Mouse (Mus musculus) heart, embryonic 15.5 days (tissue): ENCODE results near the gene Rgs7. TPM values are rescaled to one million over a fixed set of nuclear protein-coding genes. Genes with fewer than 3 reads are reported as not detected.

Source experiments
- ATAC-seq: fragments of 200-750 bp; cut with Nextera tagmentation; replicated peaks from 2 replicates; pipeline ENCODE4 v1.8.0; 2017; ENCODE audit warnings: low read depth, moderate TSS enrichment; ENCODE audit not compliant: insufficient number of reproducible peaks, insufficient read depth, low FRiP score
- H3K27ac ChIP-seq: fragments of 300-500 bp; sonication (generic); 2 replicates; pipeline ENCODE4 v1.5.1; 2015; ENCODE audit warnings: mild to moderate bottlenecking, inconsistent platforms
- H3K27me3 ChIP-seq: fragments of 300-500 bp; sonication (generic); 2 replicates; pipeline ENCODE4 v1.6.1; 2015; ENCODE audit warnings: inconsistent platforms
- H3K36me3 ChIP-seq: fragments of 300-500 bp; sonication (generic); 2 replicates; pipeline ENCODE4 v1.6.1; 2015; ENCODE audit warnings: mild to moderate bottlenecking, inconsistent platforms
- H3K4me1 ChIP-seq: fragments of 300-500 bp; sonication (generic); replicated peaks from 2 replicates; pipeline ENCODE4 v1.6.1; 2015; ENCODE audit warnings: inconsistent platforms
- H3K4me2 ChIP-seq: fragments of 300-500 bp; sonication (generic); 2 replicates; pipeline ENCODE4 v1.6.1; 2015; ENCODE audit warnings: inconsistent platforms, mild to moderate bottlenecking, moderate library complexity
- H3K4me3 ChIP-seq: fragments of 300-500 bp; sonication (generic); 2 replicates; pipeline ENCODE4 v1.5.1; 2015; ENCODE audit warnings: mild to moderate bottlenecking, inconsistent platforms
- H3K9ac ChIP-seq: fragments of 300-500 bp; sonication (generic); 2 replicates; pipeline ENCODE4 v1.6.1; 2015; ENCODE audit warnings: mild to moderate bottlenecking, inconsistent platforms
- H3K9me3 ChIP-seq: fragments of 300-500 bp; sonication (generic); replicated peaks from 2 replicates; pipeline ENCODE4 v1.6.1; 2016; ENCODE audit warnings: inconsistent platforms
- WGBS: fragments of 180-500 bp; shearing (Covaris S2); methylation state at CpG from one replicate; pipeline ENCODE4 v1.1.7; 2015; ENCODE audit warnings: mixed read lengths; 5-methylcytosine and 5-hydroxymethylcytosine counted together
- polyA plus RNA-seq: library from polyadenylated mRNA; unstranded; fragments of >200 nt; fragmentation: Nextera tagmentation; extraction: Ambion mirVana; gene quantifications from 2 replicates; pipeline ENCODE4 v1.2.1, GENCODE M21; 2015

The Rgs7 gene
- polyA plus RNA-seq, 1 experiment from 2014 or later: 0.57 TPM

DNA sequence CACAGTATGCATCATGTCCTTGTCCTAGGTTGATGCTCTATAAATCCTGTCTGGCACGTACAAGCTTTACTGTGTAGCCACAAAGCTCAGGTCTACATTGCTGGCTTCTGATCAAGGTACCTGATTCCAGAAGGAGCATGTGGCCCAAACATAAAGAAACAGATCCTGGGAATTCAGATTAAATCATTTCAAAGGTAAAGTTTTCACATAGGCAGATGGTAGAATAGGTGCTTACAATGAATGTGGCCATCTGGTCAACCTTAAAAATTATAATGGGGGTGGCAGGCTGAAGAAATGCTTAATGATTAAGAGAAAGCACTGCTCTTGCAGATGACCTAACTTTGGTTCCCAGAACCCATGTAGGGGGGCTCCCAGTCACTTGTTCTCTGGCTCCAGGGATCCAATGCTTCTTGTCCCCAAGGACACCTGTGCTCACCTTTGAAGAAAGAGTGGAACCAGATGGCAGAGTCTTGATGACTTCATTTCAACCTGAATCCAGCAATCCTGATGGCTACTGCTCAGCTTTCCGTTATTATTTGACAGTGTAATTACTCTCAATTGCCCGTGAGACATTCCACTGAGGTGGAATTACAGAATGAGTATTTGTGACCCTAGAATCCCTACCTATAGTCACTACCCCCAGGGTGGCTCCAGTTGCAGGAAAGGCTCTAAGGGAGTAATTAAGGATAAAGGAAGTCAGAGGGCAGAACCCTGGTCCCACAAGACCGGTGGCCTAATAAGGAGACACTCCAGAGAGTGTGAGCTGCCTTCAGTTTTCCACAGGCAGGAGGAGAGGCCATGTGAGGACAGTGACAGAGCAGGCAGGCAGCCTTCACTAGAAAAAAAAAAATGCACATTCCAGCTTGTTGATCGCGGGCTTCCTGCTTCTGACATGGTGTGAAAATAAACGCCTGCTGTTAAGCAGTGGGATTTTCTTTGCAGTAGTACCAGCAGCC, 132.6 kb downstream of the Rgs7 start:
- 33% methylated on average over 7 of the region's 7 CpGs for WGBS
- no peak overlapping the region for H3K4me3 ChIP-seq
- no peaks in the 10 kb centered on the region for H3K36me3 ChIP-seq
- no peak overlapping the region for H3K27ac ChIP-seq
- H3K9ac ChIP-seq: no peak overlapping the region
- H3K27me3 ChIP-seq: no peaks in the 10 kb centered on the region
- no peak overlapping the region for H3K4me2 ChIP-seq
- peaks cover 6% of the 10 kb centered on the region; the same call in 1 of the 2 replicates for H3K4me1 ChIP-seq
- no peak; the same call in 1 of the 2 replicates for ATAC-seq
- no peaks in the 10 kb centered on the region for H3K9me3 ChIP-seq

DNA sequence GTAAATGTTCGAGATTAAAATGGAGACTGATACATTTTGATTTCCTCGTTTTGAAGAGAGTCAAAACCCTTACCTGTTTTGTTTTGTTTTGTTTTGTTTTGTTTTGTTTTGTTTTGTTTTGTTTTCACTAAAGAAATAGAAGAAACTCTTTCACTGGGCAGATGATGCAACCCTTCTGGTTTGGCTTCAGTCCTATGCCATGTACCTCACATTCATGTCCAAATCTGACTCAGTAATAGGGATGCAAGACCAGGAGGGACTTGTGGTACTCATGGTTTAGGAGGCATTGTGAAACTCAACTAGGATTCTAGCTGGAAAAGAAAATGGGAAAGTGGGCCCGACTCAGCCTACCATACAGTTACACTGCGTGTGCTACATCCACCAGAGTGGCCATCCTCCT, 139.4 kb downstream of the Rgs7 start:
- H3K4me2 ChIP-seq: no peak overlapping the region
- no peaks in the 10 kb centered on the region for H3K27me3 ChIP-seq
- no peak overlapping the region for H3K27ac ChIP-seq
- ATAC-seq: no peak
- no peaks in the 10 kb centered on the region for H3K36me3 ChIP-seq
- no peak overlapping the region for H3K4me3 ChIP-seq
- no peak overlapping the region for H3K9ac ChIP-seq
- no peaks in the 10 kb centered on the region for H3K4me1 ChIP-seq
- 77% methylated on average over 4 of the region's 4 CpGs for WGBS
- H3K9me3 ChIP-seq: no peaks in the 10 kb centered on the region

DNA sequence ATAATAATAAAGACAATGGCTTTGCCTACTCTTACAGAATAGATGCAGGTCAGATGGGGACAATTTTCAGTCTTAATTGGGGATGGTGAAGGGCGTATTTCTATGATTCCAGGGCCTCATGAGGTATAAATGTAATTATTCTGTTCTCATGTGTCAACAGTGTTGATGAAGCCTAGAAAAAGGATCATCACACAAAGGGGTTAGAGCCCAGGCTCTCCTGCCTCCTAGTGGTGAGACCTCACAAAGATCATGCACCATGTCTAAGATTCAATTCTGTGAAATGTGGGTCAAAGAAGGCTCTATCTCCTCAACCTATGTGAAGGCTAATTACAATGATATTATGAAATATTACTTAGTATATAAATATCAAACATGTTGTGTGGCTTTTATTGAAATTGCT, 146.1 kb downstream of the Rgs7 start:
- no peak overlapping the region for H3K4me2 ChIP-seq
- no peak overlapping the region for H3K27ac ChIP-seq
- H3K36me3 ChIP-seq: no peaks in the 10 kb centered on the region
- H3K9me3 ChIP-seq: no peaks in the 10 kb centered on the region
- H3K27me3 ChIP-seq: no peaks in the 10 kb centered on the region
- no peak overlapping the region for H3K4me3 ChIP-seq
- H3K9ac ChIP-seq: no peak overlapping the region
- ATAC-seq: no peak
- 95% methylated on average over 1 of the region's 1 CpGs for WGBS
- no peaks in the 10 kb centered on the region for H3K4me1 ChIP-seq

DNA sequence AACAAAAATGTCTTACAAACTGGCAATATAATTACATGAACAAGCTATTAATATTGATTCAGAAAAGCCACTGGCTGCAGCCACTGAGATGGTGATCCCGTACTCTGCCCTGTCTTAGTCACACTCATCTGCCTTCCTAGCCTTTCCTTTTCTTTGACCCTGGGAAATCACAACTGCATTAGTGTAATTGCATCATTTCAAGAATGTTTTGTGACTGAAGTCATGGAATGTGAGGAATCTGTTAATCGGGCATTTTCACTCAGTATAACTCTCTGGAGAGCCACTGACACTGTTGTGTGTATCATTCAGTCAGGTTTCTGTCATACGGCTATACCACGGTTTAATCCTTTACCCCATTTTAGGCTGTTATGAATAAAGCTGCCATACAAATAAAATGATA, 156.1 kb downstream of the Rgs7 start:
- no peaks in the 10 kb centered on the region for H3K27me3 ChIP-seq
- 0 out of 2 replicates have a peak, but pooled peaks cover 9% of the 10 kb centered on the region for H3K4me1 ChIP-seq
- ATAC-seq: no peak
- no peaks in the 10 kb centered on the region for H3K9me3 ChIP-seq
- H3K36me3 ChIP-seq: no peaks in the 10 kb centered on the region
- WGBS: 67% methylated on average over 4 of the region's 4 CpGs
- H3K9ac ChIP-seq: no peak overlapping the region
- no peak overlapping the region for H3K4me2 ChIP-seq
- no peak overlapping the region for H3K4me3 ChIP-seq
- no peak overlapping the region for H3K27ac ChIP-seq

DNA sequence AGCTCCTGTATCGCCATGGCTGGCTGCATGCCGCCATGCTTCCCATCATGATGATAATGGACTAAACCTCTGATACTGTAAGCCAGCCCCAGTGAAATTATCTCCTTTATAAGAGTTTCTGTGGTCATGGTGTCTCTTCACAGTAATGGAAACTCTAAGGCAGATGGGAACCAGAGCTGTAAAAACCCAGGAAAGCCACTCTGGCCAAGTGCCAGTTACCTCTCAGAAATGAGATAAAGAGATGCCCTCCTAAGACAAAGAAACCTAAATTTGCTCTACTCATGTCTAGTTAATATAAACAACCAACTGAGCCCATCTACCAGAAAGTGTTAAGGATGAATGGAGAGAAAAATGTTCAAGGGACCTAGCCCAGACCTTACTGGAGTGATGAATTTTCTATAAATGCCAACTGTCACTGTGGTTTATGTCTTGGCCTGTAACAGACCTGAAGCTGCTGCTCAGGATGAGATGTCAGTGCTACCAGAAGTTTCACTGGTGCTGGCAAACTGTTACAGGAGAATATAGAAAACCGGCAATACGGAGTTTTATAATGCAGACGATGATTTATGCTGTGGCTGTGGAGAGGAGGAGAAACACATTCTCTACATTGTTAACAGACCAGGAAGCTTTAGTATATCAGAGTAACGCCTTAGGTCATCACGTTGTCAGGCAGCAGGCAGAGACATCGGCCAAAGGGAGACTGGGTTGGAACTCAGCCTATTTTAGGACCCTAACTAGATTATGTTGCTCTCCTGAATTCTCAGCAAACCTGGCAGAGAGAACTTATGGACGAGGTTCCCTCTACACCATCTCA, 159.1 kb downstream of the Rgs7 start:
- no peak for ATAC-seq
- Histone ChIP-seq H3K9me3 (no peaks in the 10 kb centered on the region), H3K9ac (no peak overlapping the region), H3K27ac (no peak overlapping the region), H3K4me3 (no peak overlapping the region), H3K4me1 (0 out of 2 replicates have a peak, but pooled peaks cover 9% of the 10 kb centered on the region), H3K36me3 (no peaks in the 10 kb centered on the region), H3K4me2 (no peak overlapping the region), H3K27me3 (no peaks in the 10 kb centered on the region)
- 44% methylated on average over 9 of the region's 9 CpGs for WGBS

DNA sequence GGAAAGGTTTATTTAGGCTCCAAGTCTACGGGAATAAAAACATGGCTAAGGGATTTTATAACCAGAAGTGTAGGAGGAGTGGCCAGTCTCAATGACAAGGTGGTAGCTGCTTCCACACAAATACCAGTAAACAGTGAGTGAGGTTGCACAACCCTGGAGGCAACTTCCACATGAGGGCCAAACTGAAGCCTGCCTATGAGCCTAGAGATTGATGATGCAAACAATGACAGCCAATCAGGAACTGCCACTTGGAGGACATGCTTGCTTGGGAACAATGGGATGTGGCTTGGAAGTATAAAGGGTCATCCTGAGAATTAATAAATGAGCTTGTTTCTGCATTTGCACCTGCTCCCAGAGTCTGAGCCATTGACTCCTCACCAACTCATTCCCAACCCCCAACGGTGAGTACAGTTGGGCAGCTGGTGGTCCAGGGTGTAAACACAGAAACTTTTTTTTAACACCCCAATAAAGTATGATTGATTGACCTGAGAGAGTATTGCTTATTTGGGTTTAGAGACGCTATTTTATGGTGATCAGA, 162.3 kb downstream of the Rgs7 start:
- Histone ChIP-seq H3K4me1 (0 out of 2 replicates have a peak, but pooled peaks cover 9% of the 10 kb centered on the region), H3K27me3 (no peaks in the 10 kb centered on the region), H3K4me2 (no peak overlapping the region), H3K9ac (no peak overlapping the region), H3K36me3 (no peaks in the 10 kb centered on the region), H3K4me3 (no peak overlapping the region), H3K27ac (no peak overlapping the region), H3K9me3 (no peaks in the 10 kb centered on the region)
- 79% methylated on average over 3 of the region's 3 CpGs for WGBS
- ATAC-seq: no peak

DNA sequence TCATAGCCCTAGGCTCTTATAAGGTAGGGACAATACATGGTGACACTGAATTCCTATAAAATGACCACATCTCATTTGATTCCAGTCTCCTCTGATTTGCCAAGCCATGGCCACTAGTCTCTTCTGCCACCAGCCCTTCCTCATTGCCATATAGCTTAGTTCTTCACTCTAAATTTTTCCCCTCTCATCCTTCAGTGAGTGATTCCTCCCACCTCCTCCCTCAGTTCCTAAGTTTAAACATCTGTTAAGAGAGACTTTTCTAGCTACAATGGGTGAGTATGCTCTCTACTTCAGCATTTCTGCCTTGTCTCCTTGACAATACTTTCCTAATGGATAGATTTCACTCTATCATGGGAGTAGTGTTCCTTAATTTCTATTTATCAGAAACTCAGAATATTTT, 169.5 kb downstream of the Rgs7 start:
- no peaks in the 10 kb centered on the region for H3K4me1 ChIP-seq
- no peak for ATAC-seq
- no peak overlapping the region for H3K27ac ChIP-seq
- H3K9ac ChIP-seq: no peak overlapping the region
- H3K27me3 ChIP-seq: no peaks in the 10 kb centered on the region
- H3K4me3 ChIP-seq: no peak overlapping the region
- no peaks in the 10 kb centered on the region for H3K9me3 ChIP-seq
- no peaks in the 10 kb centered on the region for H3K36me3 ChIP-seq
- no peak overlapping the region for H3K4me2 ChIP-seq

DNA sequence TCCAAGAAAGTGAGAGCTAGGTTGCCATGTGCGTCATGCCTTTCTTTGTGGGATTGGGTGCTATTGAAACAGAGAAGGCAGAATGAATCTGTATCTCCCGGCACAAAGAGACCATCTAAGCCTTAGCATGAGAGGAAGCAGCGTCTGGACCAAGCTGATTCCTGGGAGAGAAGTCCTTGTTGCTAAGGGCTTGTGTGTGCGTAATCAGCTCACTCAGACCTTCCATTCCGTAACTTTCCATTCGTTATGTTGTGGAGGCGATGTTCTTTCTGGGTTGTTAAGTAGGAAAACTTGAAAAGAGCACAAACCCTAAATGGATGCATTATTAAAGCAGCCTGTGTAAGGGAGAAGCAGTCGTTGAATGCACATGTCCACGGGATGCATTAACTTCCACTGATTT, 173.1 kb downstream of the Rgs7 start:
- no peak for ATAC-seq
- Histone ChIP-seq H3K27me3 (no peaks in the 10 kb centered on the region), H3K4me1 (no peaks in the 10 kb centered on the region), H3K4me3 (no peak overlapping the region), H3K4me2 (no peak overlapping the region), H3K27ac (no peak overlapping the region), H3K9me3 (no peaks in the 10 kb centered on the region), H3K36me3 (no peaks in the 10 kb centered on the region), H3K9ac (no peak overlapping the region)
- 82% methylated on average over 9 of the region's 9 CpGs for WGBS

DNA sequence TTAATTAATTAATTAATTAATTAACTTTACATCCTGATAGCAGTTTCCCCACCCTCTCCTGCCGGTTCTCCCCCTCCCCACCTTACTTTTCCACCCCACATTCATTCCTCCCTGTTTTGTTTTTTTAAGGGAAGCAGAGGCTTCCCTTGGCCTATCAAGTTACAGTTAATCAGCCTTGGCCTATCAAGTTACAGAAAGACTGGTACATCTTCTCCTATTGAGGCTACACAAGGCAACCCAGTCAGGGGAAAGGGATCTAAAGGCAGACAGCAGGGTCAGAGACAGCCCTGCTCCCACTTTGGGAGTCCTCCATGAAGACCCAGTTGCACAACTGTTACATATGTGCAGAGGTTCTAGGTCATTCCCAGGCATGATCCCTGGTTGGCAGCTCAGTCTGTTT, 175.0 kb downstream of the Rgs7 start:
- Histone ChIP-seq H3K4me3 (no peak overlapping the region), H3K4me2 (no peak overlapping the region), H3K27ac (no peak overlapping the region), H3K9ac (no peak overlapping the region), H3K27me3 (no peaks in the 10 kb centered on the region), H3K36me3 (no peaks in the 10 kb centered on the region), H3K9me3 (no peaks in the 10 kb centered on the region), H3K4me1 (no peaks in the 10 kb centered on the region)
- WGBS: 4% methylated on average over 1 of the region's 1 CpGs
- no peak for ATAC-seq

DNA sequence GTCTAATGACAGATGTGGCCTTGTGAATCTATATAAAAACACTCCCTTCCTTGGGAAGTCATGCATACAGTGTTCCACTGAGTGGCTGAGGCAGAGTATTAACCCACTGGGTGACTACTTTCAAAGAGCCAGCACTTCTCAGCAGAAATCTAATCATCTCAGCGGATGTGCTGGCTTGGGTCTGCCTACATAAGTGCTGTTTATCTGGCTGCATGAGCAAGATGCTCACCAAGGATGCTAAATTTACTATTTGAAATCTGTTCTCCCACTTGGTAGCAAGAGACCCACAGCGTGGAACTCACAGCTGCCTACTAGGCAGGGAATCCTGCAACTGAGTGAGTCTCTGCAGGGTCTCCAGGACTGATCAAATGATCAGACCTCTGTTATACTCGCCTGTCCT, 184.7 kb downstream of the Rgs7 start:
- H3K27ac ChIP-seq: no peak overlapping the region
- H3K4me1 ChIP-seq: no peaks in the 10 kb centered on the region
- 63% methylated on average over 3 of the region's 3 CpGs for WGBS
- no peak overlapping the region for H3K4me3 ChIP-seq
- ATAC-seq: no peak
- no peaks in the 10 kb centered on the region for H3K9me3 ChIP-seq
- no peak overlapping the region for H3K9ac ChIP-seq
- H3K36me3 ChIP-seq: no peaks in the 10 kb centered on the region
- H3K4me2 ChIP-seq: no peak overlapping the region
- H3K27me3 ChIP-seq: no peaks in the 10 kb centered on the region

DNA sequence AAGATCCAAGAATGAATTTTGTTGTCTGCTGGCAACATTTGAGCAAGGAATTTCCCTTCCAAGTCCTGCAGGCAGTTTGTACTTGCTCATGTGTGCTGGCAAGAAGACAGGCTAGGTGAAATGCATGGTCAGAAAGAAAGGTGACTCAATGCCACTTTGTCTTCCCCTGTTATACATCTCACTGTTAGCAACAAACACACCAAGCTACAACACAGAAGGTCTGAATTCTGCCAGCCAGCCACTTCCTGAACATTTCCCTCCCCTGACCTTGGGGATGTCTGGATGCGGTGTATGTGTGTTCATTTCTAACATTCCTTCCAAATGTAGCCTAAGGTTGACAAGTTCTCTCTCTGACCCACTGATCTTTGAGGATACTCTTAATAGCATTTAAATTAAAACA, 191.4 kb downstream of the Rgs7 start:
- Histone ChIP-seq H3K9ac (no peak overlapping the region), H3K36me3 (no peaks in the 10 kb centered on the region), H3K9me3 (no peaks in the 10 kb centered on the region), H3K27ac (no peak overlapping the region), H3K4me3 (no peak overlapping the region), H3K4me1 (no peaks in the 10 kb centered on the region), H3K27me3 (no peaks in the 10 kb centered on the region), H3K4me2 (no peak overlapping the region)
- 68% methylated on average over 1 of the region's 1 CpGs for WGBS
- no peak for ATAC-seq
